Mouse (Mus musculus): ENCODE results near the gene Wnt16. TPM values are rescaled to one million over a fixed set of nuclear protein-coding genes. Genes with fewer than 3 reads are reported as not detected.
"Not testable (repeated sequence)": the region's sequence is repeated elsewhere in the genome, so short reads cannot be mapped to it uniquely, and the experiment has no call there.

The Wnt16 gene
- 2.3 and 3.0 TPM in 2 replicates for polyA plus RNA-seq (2014; fragmentation: Nextera tagmentation; extraction: Ambion mirVana)

DNA sequence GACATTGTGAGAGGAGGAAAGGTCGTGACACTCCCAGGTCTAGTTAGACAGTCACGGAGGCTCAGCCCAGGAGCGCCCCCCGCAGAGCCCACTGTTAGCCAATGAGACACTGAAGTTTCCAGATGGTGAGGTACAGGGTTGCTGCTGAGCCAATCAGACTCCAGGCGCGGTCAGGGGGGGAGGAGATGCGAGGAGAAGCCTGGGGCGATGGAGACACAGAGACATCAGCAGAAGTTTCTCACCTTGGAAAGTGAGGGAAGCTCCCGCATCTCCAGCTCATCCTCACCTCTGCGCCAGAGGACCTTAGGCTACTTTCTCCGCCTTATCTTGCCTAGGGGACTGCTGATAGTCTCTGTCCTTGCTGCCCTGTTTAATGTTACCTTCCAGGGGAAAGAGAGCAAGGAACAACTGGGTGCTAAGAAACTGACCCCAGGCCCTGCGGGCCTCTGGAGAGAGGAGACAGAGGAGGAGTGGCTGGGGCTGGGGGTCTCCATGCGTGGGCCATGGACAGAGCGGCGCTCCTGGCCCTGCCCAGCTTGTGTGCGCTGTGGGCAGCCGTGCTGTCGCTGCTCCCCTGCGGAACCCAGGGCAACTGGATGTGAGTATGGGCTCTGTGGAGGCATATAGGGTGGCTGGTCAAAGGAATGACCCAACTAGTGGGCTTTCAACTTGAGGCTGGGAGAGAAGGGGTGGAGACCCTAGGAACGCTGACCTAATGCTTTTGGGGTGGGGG is at the start of gene Wnt16:
TSS of gene Wnt16 (plus strand) at position 224 of the 733 bp plus-strand sequence.
- Histone ChIP-seq H3K4me1 (ENCODE audit: control insufficient read depth, insufficient read depth, low read length) (peaks cover 15% of the 10 kb centered on the region), H3K4me3 (ENCODE audit: low read depth, low read length) (peak within 1 kb of the TSS; percentile 33), H3K27me3 (ENCODE audit: control insufficient read depth, insufficient read depth, low read length) (peaks cover 35% of the 10 kb centered on the region), H3K9ac (ENCODE audit: low read length) (peak within 1 kb of the TSS; percentile 41), H3K9me3 (ENCODE audit: control insufficient read depth, low read length) (no peaks in the 10 kb centered on the region), H3K36me3 (ENCODE audit: control insufficient read depth, insufficient read depth, low read length) (no peaks in the 10 kb centered on the region), H3K4me2 (ENCODE audit: low read depth) (peak within 1 kb of the TSS; percentile 71), H3K27ac (ENCODE audit: low read depth, low read length) (no peak within 1 kb of the TSS)
- ATAC-seq (ENCODE audit: insufficient read depth, low FRiP score, low TSS enrichment) (peak; percentile 74), DNase-seq (ENCODE audit: low spot score) (peak; percentile 63)
- 1% methylated on average over 20 of the region's 20 CpGs for WGBS

DNA sequence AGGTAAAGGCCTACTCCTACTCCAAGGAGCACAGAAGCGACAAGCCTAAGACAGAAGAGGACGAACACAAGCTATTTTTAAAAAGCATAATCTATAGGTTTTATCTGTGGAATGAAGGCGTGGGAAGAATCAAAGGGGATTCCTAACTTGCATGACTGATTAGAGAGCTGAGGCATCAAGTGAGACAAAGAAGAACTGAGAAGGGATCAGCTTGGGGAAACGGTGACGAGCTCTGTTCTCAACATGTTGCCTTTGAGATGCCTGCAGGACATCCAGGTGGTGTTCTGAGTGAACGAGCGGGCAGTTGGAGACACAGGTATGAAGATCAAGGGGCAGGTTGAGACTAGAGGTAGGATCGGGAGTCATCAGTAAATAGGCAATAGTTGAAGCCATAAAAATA is 44.7 kb upstream of the Wnt16 start:
- DNase-seq (ENCODE audit: low spot score) (no peak), ATAC-seq (ENCODE audit: insufficient read depth, low FRiP score, low TSS enrichment) (no peak)
- Histone ChIP-seq H3K27ac (ENCODE audit: low read depth, low read length) (no peak overlapping the region), H3K4me1 (ENCODE audit: control insufficient read depth, insufficient read depth, low read length) (no peaks in the 10 kb centered on the region), H3K4me2 (ENCODE audit: low read depth) (no peak overlapping the region), H3K9ac (ENCODE audit: low read length) (no peak overlapping the region), H3K36me3 (ENCODE audit: control insufficient read depth, insufficient read depth, low read length) (no peaks in the 10 kb centered on the region), H3K4me3 (ENCODE audit: low read depth, low read length) (no peak overlapping the region), H3K9me3 (ENCODE audit: control insufficient read depth, low read length) (no peaks in the 10 kb centered on the region), H3K27me3 (ENCODE audit: control insufficient read depth, insufficient read depth, low read length) (no peaks in the 10 kb centered on the region)
- 85% methylated on average over 8 of the region's 8 CpGs for WGBS

DNA sequence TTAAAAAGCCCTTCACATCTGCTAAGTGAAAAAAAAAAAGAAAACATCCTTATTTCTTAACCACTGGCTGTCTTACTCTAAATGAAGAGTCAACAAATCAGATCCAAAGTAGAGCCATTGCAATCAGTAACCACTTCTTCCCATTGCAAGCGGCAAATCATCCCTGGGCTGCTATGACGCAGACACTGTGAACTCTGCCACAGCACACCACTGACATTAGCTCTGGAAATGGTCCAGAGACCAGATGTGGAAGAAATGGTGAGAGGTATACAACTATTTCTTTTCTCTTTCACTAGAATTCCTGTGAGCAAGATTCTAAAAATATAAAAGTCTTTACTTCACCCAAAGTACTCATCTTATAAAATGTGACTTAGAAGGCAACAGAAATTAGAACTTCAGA is 41.3 kb upstream of the Wnt16 start:
- no peak overlapping the region for H3K4me2 ChIP-seq (ENCODE audit: low read depth)
- ATAC-seq (ENCODE audit: insufficient read depth, low FRiP score, low TSS enrichment) (no peak), DNase-seq (ENCODE audit: low spot score) (no peak)
- WGBS: 95% methylated on average over 2 of the region's 2 CpGs
- H3K27me3 ChIP-seq (ENCODE audit: control insufficient read depth, insufficient read depth, low read length): no peaks in the 10 kb centered on the region
- no peak overlapping the region for H3K4me3 ChIP-seq (ENCODE audit: low read depth, low read length)
- H3K36me3 ChIP-seq (ENCODE audit: control insufficient read depth, insufficient read depth, low read length): no peaks in the 10 kb centered on the region
- H3K4me1 ChIP-seq (ENCODE audit: control insufficient read depth, insufficient read depth, low read length): no peaks in the 10 kb centered on the region
- no peak overlapping the region for H3K9ac ChIP-seq (ENCODE audit: low read length)
- no peak overlapping the region for H3K27ac ChIP-seq (ENCODE audit: low read depth, low read length)
- no peaks in the 10 kb centered on the region for H3K9me3 ChIP-seq (ENCODE audit: control insufficient read depth, low read length)

DNA sequence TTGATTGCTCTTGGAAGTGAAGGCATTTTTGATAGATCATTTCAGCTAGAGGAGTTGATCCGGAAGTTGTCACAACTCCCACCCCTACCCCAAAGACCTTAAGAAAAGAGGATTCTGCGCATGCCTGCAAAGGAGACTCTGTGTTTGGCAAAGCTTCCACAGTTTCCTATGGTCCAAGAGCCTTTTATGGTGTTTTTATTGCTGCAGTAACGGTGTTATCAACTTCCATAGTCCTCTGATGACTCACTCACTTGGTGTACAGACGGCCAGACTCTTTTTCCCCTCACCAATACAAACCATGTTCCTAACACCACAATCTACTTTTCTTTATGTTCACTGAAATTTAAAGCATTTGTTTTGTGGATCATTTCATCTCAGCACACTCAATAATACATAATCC is 29.2 kb upstream of the Wnt16 start:
- no peaks in the 10 kb centered on the region for H3K4me1 ChIP-seq (ENCODE audit: control insufficient read depth, insufficient read depth, low read length)
- H3K36me3 ChIP-seq (ENCODE audit: control insufficient read depth, insufficient read depth, low read length): no peaks in the 10 kb centered on the region
- no peak overlapping the region for H3K27ac ChIP-seq (ENCODE audit: low read depth, low read length)
- H3K4me2 ChIP-seq (ENCODE audit: low read depth): no peak overlapping the region
- H3K4me3 ChIP-seq (ENCODE audit: low read depth, low read length): no peak overlapping the region
- H3K9ac ChIP-seq (ENCODE audit: low read length): no peak overlapping the region
- no peak for ATAC-seq (ENCODE audit: insufficient read depth, low FRiP score, low TSS enrichment)
- H3K9me3 ChIP-seq (ENCODE audit: control insufficient read depth, low read length): no peaks in the 10 kb centered on the region
- no peaks in the 10 kb centered on the region for H3K27me3 ChIP-seq (ENCODE audit: control insufficient read depth, insufficient read depth, low read length)
- 59% methylated on average over 4 of the region's 4 CpGs for WGBS
- no peak for DNase-seq (ENCODE audit: low spot score)

DNA sequence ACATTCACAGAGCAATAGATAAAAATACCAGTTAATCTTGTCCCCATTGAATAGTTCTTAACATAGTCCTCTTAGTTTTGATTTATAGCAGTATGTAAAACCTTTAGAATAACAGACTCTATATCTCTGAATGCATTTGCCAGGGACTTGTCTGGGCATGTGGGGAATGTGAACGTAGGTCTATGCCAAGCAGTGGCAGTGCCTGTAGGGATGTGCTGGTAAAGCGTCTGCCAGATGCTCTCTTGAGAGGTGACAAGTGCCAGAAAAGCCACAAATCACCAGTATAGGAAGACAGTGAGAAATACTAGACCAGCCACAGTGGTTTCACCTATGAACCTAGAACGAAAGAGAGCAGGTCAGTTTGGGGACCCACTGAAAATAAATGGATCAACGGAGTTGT is 25.5 kb upstream of the Wnt16 start:
- Histone ChIP-seq H3K4me1 (ENCODE audit: control insufficient read depth, insufficient read depth, low read length) (no peaks in the 10 kb centered on the region), H3K27ac (ENCODE audit: low read depth, low read length) (no peak overlapping the region), H3K9me3 (ENCODE audit: control insufficient read depth, low read length) (no peaks in the 10 kb centered on the region), H3K27me3 (ENCODE audit: control insufficient read depth, insufficient read depth, low read length) (no peaks in the 10 kb centered on the region), H3K9ac (ENCODE audit: low read length) (no peak overlapping the region), H3K36me3 (ENCODE audit: control insufficient read depth, insufficient read depth, low read length) (no peaks in the 10 kb centered on the region), H3K4me2 (ENCODE audit: low read depth) (no peak overlapping the region), H3K4me3 (ENCODE audit: low read depth, low read length) (no peak overlapping the region)
- ATAC-seq (ENCODE audit: insufficient read depth, low FRiP score, low TSS enrichment): no peak
- WGBS: 54% methylated on average over 4 of the region's 4 CpGs
- no peak for DNase-seq (ENCODE audit: low spot score)

DNA sequence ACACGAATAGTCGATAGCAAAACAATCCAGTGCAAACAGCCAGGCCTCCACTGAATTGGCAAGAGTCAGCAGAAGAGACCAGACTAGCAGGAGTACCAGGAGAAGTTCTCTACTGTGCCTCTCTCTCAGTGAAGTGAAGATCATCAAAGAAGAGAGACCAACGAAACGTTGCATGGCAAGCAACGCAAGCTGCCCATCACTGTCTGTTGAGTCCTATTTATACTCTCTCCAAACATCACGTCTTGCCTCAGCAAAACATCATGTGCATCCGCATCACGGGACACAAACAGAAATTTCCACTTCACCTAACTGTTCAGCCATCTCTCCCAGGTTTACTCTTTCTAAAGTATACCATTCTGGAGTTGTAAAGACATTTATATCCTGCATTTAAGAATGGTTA is 23.9 kb upstream of the Wnt16 start:
- H3K4me2 ChIP-seq (ENCODE audit: low read depth): not testable (repeated sequence)
- WGBS: 91% methylated on average over 8 of the region's 8 CpGs

DNA sequence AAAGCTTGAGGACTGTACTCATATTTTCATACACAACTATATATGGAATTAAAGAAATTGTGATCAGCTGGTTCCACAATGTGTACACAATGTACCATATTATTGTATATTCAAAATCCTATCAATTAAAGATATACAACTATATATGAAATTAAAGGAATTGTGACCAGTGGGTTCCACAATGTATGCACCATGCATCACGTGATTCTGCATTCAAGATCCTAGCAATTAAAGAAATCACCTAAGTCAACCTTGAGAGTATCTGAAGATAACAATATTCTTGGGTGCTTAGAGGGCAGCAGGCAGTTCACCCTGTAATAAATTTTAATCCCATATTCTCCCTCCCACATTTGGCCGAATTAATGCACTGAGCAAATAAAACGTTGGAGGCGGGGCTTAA is 22.0 kb upstream of the Wnt16 start:
- Histone ChIP-seq H3K27ac (ENCODE audit: low read depth, low read length) (no peak overlapping the region), H3K4me1 (ENCODE audit: control insufficient read depth, insufficient read depth, low read length) (no peaks in the 10 kb centered on the region), H3K27me3 (ENCODE audit: control insufficient read depth, insufficient read depth, low read length) (no peaks in the 10 kb centered on the region), H3K4me3 (ENCODE audit: low read depth, low read length) (no peak overlapping the region), H3K4me2 (ENCODE audit: low read depth) (no peak overlapping the region), H3K36me3 (ENCODE audit: control insufficient read depth, insufficient read depth, low read length) (no peaks in the 10 kb centered on the region), H3K9me3 (ENCODE audit: control insufficient read depth, low read length) (no peaks in the 10 kb centered on the region), H3K9ac (ENCODE audit: low read length) (no peak overlapping the region)
- ATAC-seq (ENCODE audit: insufficient read depth, low FRiP score, low TSS enrichment): no peak
- 85% methylated on average over 4 of the region's 4 CpGs for WGBS
- no peak for DNase-seq (ENCODE audit: low spot score)

More for the DNA sequence above, 23.9 kb upstream of the Wnt16 start:
- H3K9me3 ChIP-seq (ENCODE audit: control insufficient read depth, low read length); H3K36me3 ChIP-seq (ENCODE audit: control insufficient read depth, insufficient read depth, low read length); ATAC-seq (ENCODE audit: insufficient read depth, low FRiP score, low TSS enrichment); H3K27me3 ChIP-seq (ENCODE audit: control insufficient read depth, insufficient read depth, low read length); DNase-seq (ENCODE audit: low spot score); H3K9ac ChIP-seq (ENCODE audit: low read length); H3K4me1 ChIP-seq (ENCODE audit: control insufficient read depth, insufficient read depth, low read length); H3K27ac ChIP-seq (ENCODE audit: low read depth, low read length); H3K4me3 ChIP-seq (ENCODE audit: low read depth, low read length): not testable (repeated sequence)

DNA sequence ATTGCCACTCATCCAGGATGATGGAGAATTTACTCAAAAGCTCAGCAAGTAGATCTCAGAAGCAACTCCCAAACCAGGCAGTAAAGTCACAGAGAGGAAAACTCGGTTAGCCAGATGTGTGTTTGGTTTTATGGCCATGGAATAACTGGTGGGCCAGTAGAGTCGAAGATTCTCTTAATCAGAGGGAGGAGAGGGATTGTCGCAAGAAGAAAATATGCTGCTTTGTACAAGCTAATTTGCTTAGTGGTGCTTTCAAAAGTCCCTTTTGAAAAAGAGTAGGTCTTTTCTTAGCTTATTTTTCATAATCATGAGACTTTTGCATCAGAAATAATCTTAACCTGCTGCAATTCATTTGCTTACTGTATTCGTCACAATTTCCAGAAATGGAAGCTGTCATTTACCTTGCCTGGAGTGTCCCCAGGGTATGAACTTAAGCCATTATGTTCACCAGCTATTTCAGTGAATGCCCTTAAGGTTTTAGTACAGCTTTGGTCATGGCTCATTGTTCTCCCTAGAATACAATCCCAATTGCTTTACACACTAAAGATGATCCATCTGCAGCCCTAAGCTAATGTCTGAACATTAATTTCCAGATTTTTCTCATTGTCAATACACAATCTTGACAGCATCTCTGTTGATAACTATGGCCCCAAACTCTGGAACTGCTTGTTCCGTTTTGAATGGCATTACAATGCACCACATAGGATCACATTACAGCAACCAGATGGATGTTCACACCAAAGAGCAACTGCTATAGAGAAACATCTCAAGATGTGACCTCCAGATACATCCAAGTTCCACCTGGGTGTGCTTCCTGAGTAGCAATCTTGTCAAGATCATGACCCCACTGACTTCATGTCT is 20.0 kb upstream of the Wnt16 start:
- H3K4me2 ChIP-seq (ENCODE audit: low read depth): no peak overlapping the region
- no peak overlapping the region for H3K4me3 ChIP-seq (ENCODE audit: low read depth, low read length)
- H3K36me3 ChIP-seq (ENCODE audit: control insufficient read depth, insufficient read depth, low read length): no peaks in the 10 kb centered on the region
- ATAC-seq (ENCODE audit: insufficient read depth, low FRiP score, low TSS enrichment): no peak
- 78% methylated on average over 5 of the region's 5 CpGs for WGBS
- no peaks in the 10 kb centered on the region for H3K27me3 ChIP-seq (ENCODE audit: control insufficient read depth, insufficient read depth, low read length)
- H3K27ac ChIP-seq (ENCODE audit: low read depth, low read length): no peak overlapping the region
- H3K9ac ChIP-seq (ENCODE audit: low read length): no peak overlapping the region
- no peaks in the 10 kb centered on the region for H3K9me3 ChIP-seq (ENCODE audit: control insufficient read depth, low read length)
- no peaks in the 10 kb centered on the region for H3K4me1 ChIP-seq (ENCODE audit: control insufficient read depth, insufficient read depth, low read length)
- DNase-seq (ENCODE audit: low spot score): no peak

DNA sequence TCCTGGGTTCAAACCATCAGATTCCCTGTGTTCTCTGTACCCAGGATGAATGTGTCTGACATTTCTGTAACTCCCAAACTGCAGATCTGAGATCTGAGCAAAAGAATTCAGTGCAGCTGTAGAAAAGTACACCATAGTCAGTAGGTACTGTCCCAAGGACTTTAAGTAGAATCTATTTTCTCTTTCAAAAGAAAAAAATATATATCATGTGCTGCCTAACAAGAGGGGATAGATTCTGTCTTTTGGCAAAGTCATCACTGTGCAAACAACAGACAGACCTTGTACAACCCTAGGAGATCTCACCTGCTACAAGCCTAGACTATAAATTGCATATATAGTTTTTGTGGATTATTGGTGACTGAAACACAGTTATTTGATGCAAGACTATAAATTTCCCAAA is 19.4 kb upstream of the Wnt16 start:
- Histone ChIP-seq H3K27ac (ENCODE audit: low read depth, low read length) (no peak overlapping the region), H3K4me2 (ENCODE audit: low read depth) (no peak overlapping the region), H3K9ac (ENCODE audit: low read length) (no peak overlapping the region), H3K4me3 (ENCODE audit: low read depth, low read length) (no peak overlapping the region), H3K4me1 (ENCODE audit: control insufficient read depth, insufficient read depth, low read length) (no peaks in the 10 kb centered on the region), H3K27me3 (ENCODE audit: control insufficient read depth, insufficient read depth, low read length) (no peaks in the 10 kb centered on the region), H3K36me3 (ENCODE audit: control insufficient read depth, insufficient read depth, low read length) (no peaks in the 10 kb centered on the region), H3K9me3 (ENCODE audit: control insufficient read depth, low read length) (no peaks in the 10 kb centered on the region)
- ATAC-seq (ENCODE audit: insufficient read depth, low FRiP score, low TSS enrichment) (no peak), DNase-seq (ENCODE audit: low spot score) (no peak)

All from neural tube, embryonic 11.5 days (tissue).